Mouse (Mus musculus): ENCODE measurements around the gene Cox14.

GRCm38 (mm10) chr15:99719865-99720264, 5.6 kb upstream of the Cox14 start:
- TF ChIP-seq CTCF (conservative IDR thresholded peaks at IDR 0.05; ENCODE audit: low read length) (no peak), NANOG (IDR thresholded peaks at IDR 0.05; ENCODE audit: borderline replicate concordance, low read length) (no peak), POU5F1 (IDR thresholded peaks at IDR 0.05; ENCODE audit: borderline replicate concordance, low read length) (no peak)
